Mouse (Mus musculus) spleen, adult 2 months (tissue): ENCODE data around the gene Tspan32. TPM values are rescaled to one million over a fixed set of nuclear protein-coding genes. Genes with fewer than 3 reads are reported as not detected.

Experiments
- DNase-seq, 2 experiments: peaks; one replicate each; pipeline versions ENCODE4 v3.0.0 to v3.0.0-alpha.2; 2012 to 2021; ENCODE audit warnings: low spot score in 2 of 2, low read depth in 1 of 2
- H3K27ac ChIP-seq: fragments of 200-500 bp; 2 replicates; pipeline ENCODE4 v1.5.1; 2012; ENCODE audit warnings: low read length, inconsistent platforms; ENCODE audit not compliant: insufficient read depth
- H3K27me3 ChIP-seq: fragments of 200-500 bp; 2 replicates; pipeline ENCODE4 v1.6.1; 2012; ENCODE audit warnings: mild to moderate bottlenecking, moderate library complexity, low read length, inconsistent platforms; ENCODE audit not compliant: control insufficient read depth, insufficient read depth
- H3K36me3 ChIP-seq: fragments of 200-500 bp; 2 replicates; pipeline ENCODE4 v1.6.1; 2012; ENCODE audit warnings: mild to moderate bottlenecking, low read length, inconsistent platforms; ENCODE audit not compliant: control insufficient read depth, insufficient read depth
- H3K4me1 ChIP-seq: fragments of 200-500 bp; 2 replicates; pipeline ENCODE4 v1.6.1; 2011; ENCODE audit warnings: inconsistent platforms; ENCODE audit not compliant: control insufficient read depth, insufficient read depth, insufficient read length
- H3K4me3 ChIP-seq: fragments of 200-500 bp; 2 replicates; pipeline ENCODE4 v1.5.1; 2011; ENCODE audit warnings: mild to moderate bottlenecking, inconsistent platforms; ENCODE audit not compliant: insufficient read depth, insufficient read length; ENCODE audit errors: extremely low read depth
- CTCF ChIP-seq: fragments of 200-500 bp; IDR thresholded peaks from 2 replicates; pipeline ENCODE4 v1.5.1; 2011; ENCODE audit warnings: mild to moderate bottlenecking, inconsistent platforms; ENCODE audit not compliant: insufficient read depth, insufficient read length, insufficient replicate concordance; ENCODE audit errors: extremely low read depth
- POLR2A ChIP-seq: fragments of 200-500 bp; IDR thresholded peaks from 2 replicates; pipeline ENCODE4 v1.6.1; 2011; ENCODE audit warnings: low read depth, low read length, inconsistent platforms
- WGBS: fragments of 180-500 bp; shearing (Covaris S2); methylation state at CpG from one replicate; pipeline ENCODE4 v1.1.7; 2018; 5-methylcytosine and 5-hydroxymethylcytosine counted together
- polyA plus RNA-seq: library from polyadenylated mRNA; depleted of rRNA; stranded (reverse); fragments of >200 nt; gene quantifications from 2 replicates; pipeline ENCODE4 v1.2.3, GENCODE M21; 2012

Tspan32 gene
- polyA plus RNA-seq, 1 experiment: 89.4 TPM

DNA sequence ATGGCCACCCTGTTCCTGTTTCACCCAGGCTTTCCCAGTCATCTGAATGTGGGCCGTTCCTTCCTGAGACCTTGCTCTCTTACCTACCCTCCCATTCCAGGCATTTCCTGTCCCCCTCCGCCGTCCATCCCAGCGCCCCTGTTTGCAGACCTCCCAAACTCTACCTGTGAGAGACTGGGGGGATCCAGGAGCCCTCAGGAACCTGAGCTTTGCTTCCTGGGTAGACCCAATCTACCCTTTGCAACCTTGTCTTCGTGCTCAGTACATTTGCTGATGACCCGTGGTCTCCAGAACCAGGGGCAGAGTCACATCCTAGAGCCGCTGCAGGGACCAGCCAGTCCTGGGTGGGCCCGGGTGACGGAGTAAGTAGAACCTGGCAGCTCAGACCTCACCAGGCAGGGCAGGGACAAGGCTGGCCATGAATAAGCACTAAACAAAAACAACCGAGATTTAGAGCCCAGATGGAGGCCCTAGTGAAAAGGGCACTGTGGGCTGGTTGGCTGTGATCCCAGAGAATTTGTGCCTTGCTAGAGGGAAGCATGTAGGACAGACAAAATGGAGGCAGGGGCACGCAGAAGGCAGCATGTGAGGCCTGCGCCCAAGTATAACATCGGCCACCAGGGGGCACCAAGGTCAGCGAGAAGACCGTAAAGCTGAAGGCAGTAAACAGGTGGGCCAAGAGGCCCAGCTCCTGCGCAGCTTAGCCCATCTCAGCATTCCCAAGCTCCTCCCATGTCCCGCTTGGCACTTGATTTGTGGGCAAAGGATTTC is 2.9 kb downstream of the Tspan32 start:
- Histone ChIP-seq H3K4me1 (peaks cover 47% of the 10 kb centered on the region), H3K4me3 (peak overlapping the region; percentile 52), H3K27ac (peak overlapping the region; percentile 95), H3K27me3 (no peaks in the 10 kb centered on the region), H3K36me3 (peaks cover 5% of the 10 kb centered on the region)
- 16% methylated on average over 17 of the region's 17 CpGs for WGBS
- TF ChIP-seq CTCF (peak; percentile 96), POLR2A (no peak)
- DNase-seq: peak; percentile 76 to 93

GRCm38 (mm10) chr7:143008370-143008926 is 3.6 kb downstream of the Tspan32 start:
- Histone ChIP-seq H3K4me1 (peaks cover 47% of the 10 kb centered on the region), H3K36me3 (peaks cover 5% of the 10 kb centered on the region), H3K27ac (peak overlapping the region; percentile 95), H3K27me3 (no peaks in the 10 kb centered on the region), H3K4me3 (peak overlapping the region; percentile 52)
- no peak for TF ChIP-seq POLR2A
- no peak for TF ChIP-seq CTCF
- DNase-seq: peak; percentile 67
- WGBS: 11% methylated on average over 8 of the region's 8 CpGs

- 47% methylated on average over 3 of the region's 4 CpGs for WGBS
- no peak for TF ChIP-seq POLR2A
- no peak for TF ChIP-seq CTCF
- Histone ChIP-seq H3K4me3 (peak overlapping the region; percentile 52), H3K27me3 (no peaks in the 10 kb centered on the region), H3K27ac (peak overlapping the region; percentile 37; the same call in 1 of the 2 replicates), H3K36me3 (peaks cover 5% of the 10 kb centered on the region), H3K4me1 (peaks cover 44% of the 10 kb centered on the region)
- DNase-seq: no peak
Observed at GRCm38 (mm10) chr7:143008996-143009665, 4.3 kb downstream of the Tspan32 start.

GRCm38 (mm10) chr7:143009996-143010395 is 5.2 kb downstream of the Tspan32 start:
- WGBS: 31% methylated on average over 4 of the region's 4 CpGs
- peak in 1 of 2 experiments; percentile 36 for DNase-seq

GRCm38 (mm10) chr7:143011226-143011625 is 6.4 kb downstream of the Tspan32 start:
- no peak overlapping the region for H3K4me3 ChIP-seq
- peaks cover 5% of the 10 kb centered on the region for H3K36me3 ChIP-seq
- 95% methylated on average over 1 of the region's 1 CpGs for WGBS
- no peak for DNase-seq
- TF ChIP-seq POLR2A: no peak
- no peak for TF ChIP-seq CTCF
- H3K27ac ChIP-seq: no peak overlapping the region
- H3K27me3 ChIP-seq: no peaks in the 10 kb centered on the region
- peaks cover 40% of the 10 kb centered on the region for H3K4me1 ChIP-seq

More at GRCm38 (mm10) chr7:143009996-143010395, 5.2 kb downstream of the Tspan32 start:
- H3K27me3 ChIP-seq: no peaks in the 10 kb centered on the region
- no peak for TF ChIP-seq CTCF
- peaks cover 5% of the 10 kb centered on the region for H3K36me3 ChIP-seq
- H3K4me1 ChIP-seq: peaks cover 38% of the 10 kb centered on the region
- H3K4me3 ChIP-seq: no peak overlapping the region
- H3K27ac ChIP-seq: 0 out of 2 replicates have a peak overlapping the region, but pooled peaks have one; percentile 37

DNA sequence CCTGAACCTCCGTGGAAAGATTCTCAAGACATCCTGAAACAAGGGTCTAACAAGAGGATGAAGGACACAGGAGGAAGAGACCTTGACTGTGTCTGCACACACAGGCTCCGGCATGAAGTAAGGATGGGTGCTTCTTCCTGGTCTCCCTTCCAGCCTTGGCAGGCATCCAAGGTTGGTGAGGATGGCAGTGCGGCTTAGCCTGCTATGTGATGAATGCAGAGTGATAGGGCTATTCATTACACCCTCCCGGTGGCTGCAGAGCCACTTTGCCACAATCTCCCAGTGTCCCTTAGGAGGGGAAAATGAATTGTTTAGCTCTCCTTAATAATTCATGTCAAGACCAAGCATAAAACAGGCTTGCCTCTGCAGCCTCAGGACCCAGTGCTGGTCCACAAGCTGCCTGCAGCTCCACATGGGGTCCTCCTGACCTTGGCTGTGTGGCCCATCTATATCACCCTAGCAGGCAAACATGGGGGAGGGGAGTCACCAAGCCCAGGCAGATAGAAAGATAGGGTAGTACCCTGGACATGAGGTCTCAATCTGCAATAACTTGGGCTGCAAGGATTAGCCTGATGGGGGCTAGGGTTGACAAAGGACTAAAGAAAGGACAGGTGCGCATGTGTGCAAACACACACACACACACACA is 7.5 kb downstream of the Tspan32 start:
- WGBS: 83% methylated on average over 5 of the region's 5 CpGs
- no peak for DNase-seq
- H3K4me1 ChIP-seq: peaks cover 37% of the 10 kb centered on the region
- H3K36me3 ChIP-seq: no peaks in the 10 kb centered on the region; the same call in 1 of the 2 replicates
- H3K4me3 ChIP-seq: no peak overlapping the region
- H3K27ac ChIP-seq: no peak overlapping the region
- H3K27me3 ChIP-seq: no peaks in the 10 kb centered on the region
- no peak for TF ChIP-seq POLR2A
- TF ChIP-seq CTCF: no peak
